Mouse (Mus musculus): ENCODE results near the gene Arhgef15. TPM values are rescaled to one million over a fixed set of nuclear protein-coding genes. Genes with fewer than 3 reads are reported as not detected.
"Not testable (repeated sequence)": the region's sequence is repeated elsewhere in the genome, so short reads cannot be mapped to it uniquely, and the experiment has no call there.

The Arhgef15 gene
- polyA plus RNA-seq, 1 experiment from 2014 or later: 4.2 TPM

DNA sequence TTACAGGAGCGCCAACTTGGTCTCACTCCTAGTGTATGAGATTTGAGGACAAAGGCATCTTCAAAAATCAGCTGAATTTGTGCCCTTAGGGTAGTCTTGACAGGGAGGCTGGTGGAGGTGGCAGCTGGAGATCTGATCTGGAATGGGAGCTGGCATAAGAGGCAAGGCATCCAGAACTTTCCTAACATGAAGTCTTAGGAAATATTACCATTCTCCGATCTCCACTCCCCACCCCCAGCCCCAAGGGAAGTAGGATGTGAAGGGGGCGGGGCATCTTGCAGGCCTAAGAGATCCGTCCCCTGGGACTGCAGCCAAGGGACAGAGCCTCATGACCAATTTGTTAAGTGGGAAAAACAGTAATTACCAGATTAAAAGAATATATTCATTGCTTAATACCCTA lies 13.0 kb upstream of the Arhgef15 start:
- Histone ChIP-seq H3K4me1 (ENCODE audit: control insufficient read depth, insufficient read depth, low read length) (peaks cover 9% of the 10 kb centered on the region), H3K27ac (ENCODE audit: low read depth, low read length) (no peak overlapping the region), H3K27me3 (ENCODE audit: control insufficient read depth, insufficient read depth, low read length) (peaks cover 2% of the 10 kb centered on the region; the same call in 1 of the 2 replicates), H3K4me3 (ENCODE audit: low read depth, low read length) (no peak overlapping the region), H3K4me2 (no peak overlapping the region), H3K9ac (ENCODE audit: low read length) (no peak overlapping the region), H3K9me3 (ENCODE audit: control insufficient read depth, low read length) (no peaks in the 10 kb centered on the region), H3K36me3 (ENCODE audit: control insufficient read depth, insufficient read depth, low read length) (no peaks in the 10 kb centered on the region)
- no peak for ATAC-seq (ENCODE audit: low FRiP score)
- WGBS: 80% methylated on average over 4 of the region's 4 CpGs
- DNase-seq (ENCODE audit: low spot score, missing footprints): no peak

DNA sequence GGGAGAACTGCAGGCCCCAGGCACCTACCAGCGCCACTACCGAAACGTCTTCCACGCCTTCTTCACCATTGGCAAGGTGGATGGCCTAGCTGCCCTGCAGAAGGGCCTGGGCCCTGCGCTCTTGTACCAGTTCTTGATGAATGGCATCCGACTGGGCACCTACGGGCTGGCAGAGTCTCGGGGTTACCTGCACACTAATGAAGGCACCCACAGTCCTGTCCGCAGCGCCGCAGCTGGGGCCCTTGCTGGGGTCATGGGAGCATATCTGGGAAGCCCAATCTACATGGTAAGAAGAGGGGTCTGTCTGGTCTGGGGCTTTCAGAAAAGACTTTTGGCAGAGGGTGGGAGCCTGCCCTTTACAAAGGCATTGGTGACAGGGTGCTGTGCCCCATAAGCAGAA lies 11.5 kb upstream of the Arhgef15 start:
- Histone ChIP-seq H3K4me3 (ENCODE audit: low read depth, low read length) (no peak overlapping the region), H3K4me1 (ENCODE audit: control insufficient read depth, insufficient read depth, low read length) (peaks cover 6% of the 10 kb centered on the region), H3K27ac (ENCODE audit: low read depth, low read length) (no peak overlapping the region), H3K27me3 (ENCODE audit: control insufficient read depth, insufficient read depth, low read length) (no peaks in the 10 kb centered on the region; the same call in 1 of the 2 replicates), H3K36me3 (ENCODE audit: control insufficient read depth, insufficient read depth, low read length) (no peaks in the 10 kb centered on the region), H3K4me2 (no peak overlapping the region; the same call in 1 of the 2 replicates), H3K9me3 (ENCODE audit: control insufficient read depth, low read length) (no peaks in the 10 kb centered on the region), H3K9ac (ENCODE audit: low read length) (no peak overlapping the region)
- DNase-seq (ENCODE audit: low spot score, missing footprints) (peak; percentile 19), ATAC-seq (ENCODE audit: low FRiP score) (no peak)
- whole genome bisulfite sequencing: 82% methylated on average over 11 of the region's 11 CpGs

DNA sequence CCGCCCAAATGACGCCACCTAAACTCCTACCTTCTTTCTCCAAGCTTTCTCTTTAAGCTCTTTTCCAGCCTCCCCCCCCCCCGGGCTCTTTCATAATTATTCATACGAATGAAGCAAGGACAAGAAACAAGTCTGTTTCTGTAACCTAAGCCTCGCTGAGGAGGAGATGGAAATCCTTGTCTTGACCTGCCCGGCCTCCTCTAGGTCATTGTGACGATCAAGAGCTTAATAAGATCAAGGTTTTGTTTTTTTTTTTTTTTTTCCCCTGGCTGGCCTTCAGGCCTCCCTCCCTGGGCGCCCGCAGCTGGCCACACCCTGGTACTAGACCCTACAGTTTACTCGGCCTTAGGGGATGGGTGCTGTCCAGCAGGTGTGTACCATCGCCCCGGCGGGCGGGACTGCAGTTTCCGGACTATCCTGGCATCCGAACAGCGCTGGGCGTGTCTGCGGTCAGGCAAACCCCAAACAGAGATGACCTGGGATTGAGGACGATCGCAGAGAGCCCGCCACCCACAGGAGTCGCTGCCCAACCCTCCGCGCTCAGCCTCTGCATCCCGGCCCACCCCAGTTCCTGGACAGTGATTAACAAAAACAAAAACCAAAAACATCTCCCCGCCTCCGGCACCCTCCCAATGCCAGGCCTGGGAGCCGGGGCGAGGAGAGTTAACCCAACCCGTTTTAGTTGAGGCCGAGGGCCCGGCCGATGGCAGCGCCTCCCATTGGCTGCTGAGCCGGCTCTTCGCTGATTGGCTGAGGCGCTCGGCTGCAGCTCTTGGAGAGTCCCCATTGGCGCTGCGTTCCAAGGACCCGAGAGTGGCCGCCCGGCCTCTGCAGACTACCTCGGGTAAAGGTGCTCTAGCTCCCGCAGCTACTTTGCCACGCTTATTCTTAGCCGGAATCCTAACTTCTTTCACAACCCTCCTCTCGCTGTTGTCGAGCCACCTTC lies 10.3 kb upstream of the Arhgef15 start, which contains the start of gene Slc25a35:
Gene Slc25a35, plus strand, starts transcription at position 795 of the 946 bp plus-strand sequence.
- H3K36me3 ChIP-seq (ENCODE audit: control insufficient read depth, insufficient read depth, low read length): no peaks in the 10 kb centered on the region
- H3K4me1 ChIP-seq (ENCODE audit: control insufficient read depth, insufficient read depth, low read length): peaks cover 2% of the 10 kb centered on the region; the same call in 1 of the 2 replicates
- DNase-seq (ENCODE audit: low spot score, missing footprints) (peak; percentile 95), ATAC-seq (ENCODE audit: low FRiP score) (peak; percentile 96)
- peak within 1 kb of the TSS; percentile 33 for H3K4me3 ChIP-seq (ENCODE audit: low read depth, low read length)
- peak within 1 kb of the TSS; percentile 77 for H3K4me2 ChIP-seq
- peak within 1 kb of the TSS; percentile 50 for H3K9ac ChIP-seq (ENCODE audit: low read length)
- H3K27ac ChIP-seq (ENCODE audit: low read depth, low read length): no peak within 1 kb of the TSS
- no peaks in the 10 kb centered on the region; the same call in 1 of the 2 replicates for H3K27me3 ChIP-seq (ENCODE audit: control insufficient read depth, insufficient read depth, low read length)
- H3K9me3 ChIP-seq (ENCODE audit: control insufficient read depth, low read length): no peaks in the 10 kb centered on the region
- WGBS: under 1% methylated on average over 50 of the region's 50 CpGs

DNA sequence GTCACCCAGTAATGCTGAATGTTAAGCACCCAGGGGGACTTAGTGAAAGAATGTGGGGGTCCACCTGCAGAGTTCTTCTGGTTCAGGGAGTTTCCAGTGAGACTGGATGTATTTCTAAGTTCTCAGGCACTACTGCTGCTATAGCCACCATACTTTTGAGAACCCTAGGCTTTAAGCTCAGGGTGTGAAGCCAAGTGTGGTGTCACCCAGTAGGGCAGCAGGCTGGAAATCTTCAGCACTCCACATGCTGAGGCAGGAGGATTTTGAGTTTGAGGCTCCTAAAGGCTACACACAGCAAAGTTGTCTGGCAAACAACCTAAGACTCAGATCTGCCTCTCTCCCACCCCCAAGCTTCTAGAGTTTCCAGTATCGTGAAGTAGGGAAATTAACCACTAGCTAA lies 9.3 kb upstream of the Arhgef15 start:
- Histone ChIP-seq H3K9me3 (ENCODE audit: control insufficient read depth, low read length) (no peaks in the 10 kb centered on the region), H3K27me3 (ENCODE audit: control insufficient read depth, insufficient read depth, low read length) (no peaks in the 10 kb centered on the region; the same call in 1 of the 2 replicates), H3K27ac (ENCODE audit: low read depth, low read length) (no peak overlapping the region), H3K36me3 (ENCODE audit: control insufficient read depth, insufficient read depth, low read length) (no peaks in the 10 kb centered on the region), H3K9ac (ENCODE audit: low read length) (no peak overlapping the region), H3K4me2 (no peak overlapping the region), H3K4me1 (ENCODE audit: control insufficient read depth, insufficient read depth, low read length) (peaks cover 2% of the 10 kb centered on the region; the same call in 1 of the 2 replicates), H3K4me3 (ENCODE audit: low read depth, low read length) (no peak overlapping the region)
- ATAC-seq (ENCODE audit: low FRiP score) (no peak), DNase-seq (ENCODE audit: low spot score, missing footprints) (peak; percentile 69)
- 64% methylated on average over 1 of the region's 1 CpGs for WGBS

DNA sequence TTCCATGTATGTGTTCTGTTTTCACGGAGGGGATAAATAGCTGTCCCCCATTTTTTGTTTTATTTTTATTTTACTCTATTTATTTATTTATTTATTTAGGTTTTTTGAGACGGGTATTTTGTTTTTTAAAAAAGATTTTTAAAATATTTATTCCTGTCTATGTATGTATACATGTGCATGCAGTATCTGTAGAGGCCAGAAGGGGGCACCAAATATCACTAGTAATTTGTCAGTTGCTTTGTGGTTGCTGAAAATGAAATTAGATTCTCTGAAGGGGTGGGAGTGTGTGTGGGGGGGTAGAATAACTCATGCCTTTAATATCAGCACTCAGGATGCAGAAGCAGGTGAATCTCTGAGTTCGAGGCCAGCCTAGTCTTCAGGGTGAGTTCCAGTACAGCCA lies 8.6 kb upstream of the Arhgef15 start:
- Histone ChIP-seq H3K4me1 (ENCODE audit: control insufficient read depth, insufficient read depth, low read length) (peaks cover 2% of the 10 kb centered on the region; the same call in 1 of the 2 replicates), H3K27me3 (ENCODE audit: control insufficient read depth, insufficient read depth, low read length) (no peaks in the 10 kb centered on the region; the same call in 1 of the 2 replicates), H3K27ac (ENCODE audit: low read depth, low read length) (no peak overlapping the region), H3K36me3 (ENCODE audit: control insufficient read depth, insufficient read depth, low read length) (no peaks in the 10 kb centered on the region), H3K9ac (ENCODE audit: low read length) (no peak overlapping the region), H3K9me3 (ENCODE audit: control insufficient read depth, low read length) (no peaks in the 10 kb centered on the region), H3K4me2 (no peak overlapping the region), H3K4me3 (ENCODE audit: low read depth, low read length) (no peak overlapping the region)
- DNase-seq (ENCODE audit: low spot score, missing footprints) (peak; percentile 94), ATAC-seq (ENCODE audit: low FRiP score) (no peak)
- 32% methylated on average over 3 of the region's 3 CpGs for WGBS

DNA sequence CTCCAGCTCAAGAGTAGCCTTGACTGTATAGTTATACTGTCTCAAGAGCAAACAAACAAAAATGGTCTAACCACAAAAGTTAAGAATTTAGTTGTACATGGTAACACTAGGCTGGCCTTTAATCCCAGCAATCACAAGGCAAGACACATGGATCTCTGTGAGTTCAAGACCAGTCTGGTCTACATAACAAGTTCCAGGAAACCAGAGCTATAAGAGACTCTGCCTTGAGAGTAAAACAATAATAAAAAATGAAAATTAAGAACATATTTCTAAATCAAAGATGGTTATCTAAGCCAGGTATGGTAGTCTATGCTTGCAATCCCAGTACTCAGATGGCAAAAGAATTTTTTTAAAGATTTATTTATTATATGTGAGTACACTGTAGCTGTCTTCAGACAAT lies 7.8 kb upstream of the Arhgef15 start:
- Histone ChIP-seq H3K4me3 (ENCODE audit: low read depth, low read length) (no peak overlapping the region), H3K27ac (ENCODE audit: low read depth, low read length) (no peak overlapping the region), H3K27me3 (ENCODE audit: control insufficient read depth, insufficient read depth, low read length) (no peaks in the 10 kb centered on the region; the same call in 1 of the 2 replicates), H3K4me2 (no peak overlapping the region), H3K9me3 (ENCODE audit: control insufficient read depth, low read length) (no peaks in the 10 kb centered on the region), H3K36me3 (ENCODE audit: control insufficient read depth, insufficient read depth, low read length) (no peaks in the 10 kb centered on the region), H3K9ac (ENCODE audit: low read length) (no peak overlapping the region), H3K4me1 (ENCODE audit: control insufficient read depth, insufficient read depth, low read length) (peaks cover 2% of the 10 kb centered on the region; the same call in 1 of the 2 replicates)
- DNase-seq (ENCODE audit: low spot score, missing footprints): peak; percentile 12
- no peak for ATAC-seq (ENCODE audit: low FRiP score)

DNA sequence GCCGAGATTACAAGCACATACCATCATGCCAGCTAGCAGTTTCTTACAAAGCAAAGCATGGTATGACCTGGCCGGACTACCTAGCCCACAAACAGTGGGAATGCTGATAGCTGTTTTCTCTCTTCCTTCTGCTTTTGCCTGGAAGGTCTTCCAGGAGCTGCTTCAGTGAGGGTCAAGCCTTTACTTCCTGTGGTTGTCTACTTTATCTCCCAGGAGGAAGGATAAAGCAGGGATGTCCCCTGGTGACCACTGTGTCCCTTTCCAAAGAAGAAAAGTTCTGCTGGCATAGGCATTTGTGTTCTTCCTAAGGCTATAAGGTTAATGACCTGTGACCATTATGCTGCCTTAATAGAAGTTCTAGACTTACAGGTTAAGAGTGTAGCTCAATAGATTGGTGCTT lies 6.1 kb upstream of the Arhgef15 start:
- Histone ChIP-seq H3K4me2 (no peak overlapping the region), H3K9me3 (ENCODE audit: control insufficient read depth, low read length) (no peaks in the 10 kb centered on the region), H3K36me3 (ENCODE audit: control insufficient read depth, insufficient read depth, low read length) (no peaks in the 10 kb centered on the region), H3K4me1 (ENCODE audit: control insufficient read depth, insufficient read depth, low read length) (peaks cover 2% of the 10 kb centered on the region; the same call in 1 of the 2 replicates), H3K27ac (ENCODE audit: low read depth, low read length) (no peak overlapping the region), H3K4me3 (ENCODE audit: low read depth, low read length) (no peak overlapping the region), H3K9ac (ENCODE audit: low read length) (no peak overlapping the region), H3K27me3 (ENCODE audit: control insufficient read depth, insufficient read depth, low read length) (no peaks in the 10 kb centered on the region; the same call in 1 of the 2 replicates)
- ATAC-seq (ENCODE audit: low FRiP score) (no peak), DNase-seq (ENCODE audit: low spot score, missing footprints) (no peak)
- 76% methylated on average over 2 of the region's 2 CpGs for WGBS

DNA sequence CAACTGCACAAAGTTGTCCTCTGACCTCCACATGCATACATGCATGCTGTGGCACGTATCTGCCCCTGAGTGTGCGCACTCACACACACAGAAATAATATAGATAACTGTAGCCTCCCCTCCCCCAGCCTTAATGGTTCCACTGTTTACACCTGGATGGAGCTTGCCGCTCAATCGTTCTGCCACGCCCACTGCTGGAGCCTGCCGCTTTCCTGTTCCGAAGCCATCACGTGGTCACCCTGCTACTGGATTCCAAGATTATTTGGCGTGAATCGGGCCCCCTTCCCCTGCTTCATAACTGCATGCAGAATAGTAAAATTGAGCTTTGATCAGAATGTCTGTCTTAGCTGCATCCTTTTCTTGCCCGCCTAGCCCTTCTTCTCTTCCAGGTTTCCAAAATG lies 4.9 kb upstream of the Arhgef15 start:
- H3K27me3 ChIP-seq (ENCODE audit: control insufficient read depth, insufficient read depth, low read length); H3K4me2 ChIP-seq; ATAC-seq (ENCODE audit: low FRiP score); H3K4me3 ChIP-seq (ENCODE audit: low read depth, low read length); H3K36me3 ChIP-seq (ENCODE audit: control insufficient read depth, insufficient read depth, low read length); H3K9me3 ChIP-seq (ENCODE audit: control insufficient read depth, low read length); H3K9ac ChIP-seq (ENCODE audit: low read length); H3K27ac ChIP-seq (ENCODE audit: low read depth, low read length); H3K4me1 ChIP-seq (ENCODE audit: control insufficient read depth, insufficient read depth, low read length): not testable (repeated sequence)
- 30% methylated on average over 11 of the region's 11 CpGs for WGBS
- peak; percentile 26 for DNase-seq (ENCODE audit: low spot score, missing footprints)

DNA sequence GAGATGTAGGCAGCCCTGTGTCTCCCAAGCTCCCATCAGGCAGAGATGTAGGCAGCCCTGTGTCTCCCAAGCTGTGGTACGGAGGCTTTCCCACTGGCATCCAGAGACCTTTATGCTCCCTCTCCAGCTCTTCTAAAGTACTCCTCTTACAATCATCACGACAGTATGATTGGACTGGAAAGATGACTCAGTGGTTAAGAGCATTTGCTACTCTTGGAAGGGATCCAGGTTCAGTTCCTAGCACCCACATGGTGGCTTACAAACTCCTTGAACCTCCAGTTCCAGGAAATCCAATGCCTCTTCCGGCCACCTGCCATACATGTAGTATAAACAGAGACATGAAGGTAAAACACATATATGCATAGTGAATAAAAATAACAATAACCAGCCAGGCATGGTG lies 4.3 kb upstream of the Arhgef15 start:
- Histone ChIP-seq H3K9ac (ENCODE audit: low read length) (no peak overlapping the region), H3K27me3 (ENCODE audit: control insufficient read depth, insufficient read depth, low read length) (peaks cover 4% of the 10 kb centered on the region; the same call in 1 of the 2 replicates), H3K4me2 (no peak overlapping the region), H3K27ac (ENCODE audit: low read depth, low read length) (no peak overlapping the region), H3K4me3 (ENCODE audit: low read depth, low read length) (no peak overlapping the region), H3K36me3 (ENCODE audit: control insufficient read depth, insufficient read depth, low read length) (no peaks in the 10 kb centered on the region), H3K9me3 (ENCODE audit: control insufficient read depth, low read length) (no peaks in the 10 kb centered on the region), H3K4me1 (ENCODE audit: control insufficient read depth, insufficient read depth, low read length) (no peaks in the 10 kb centered on the region)
- 75% methylated on average over 3 of the region's 3 CpGs for WGBS
- DNase-seq (ENCODE audit: low spot score, missing footprints): peak; percentile 8
- ATAC-seq (ENCODE audit: low FRiP score): no peak
